Mouse (Mus musculus) megakaryocyte, embryonic 14.5 days (primary cell): ENCODE measurements around the gene Pmpca. TPM values are rescaled to one million over a fixed set of nuclear protein-coding genes. Genes with fewer than 3 reads are reported as not detected.

ENCODE experiments used
- H3K27me3 ChIP-seq: replicated peaks from 2 replicates; pipeline ENCODE3; 2012; ENCODE audit warnings: inconsistent platforms
- H3K36me3 ChIP-seq: replicated peaks from 2 replicates; pipeline ENCODE3; 2012; ENCODE audit warnings: low read length, inconsistent platforms, mixed read lengths
- H3K4me1 ChIP-seq: 2 replicates; pipeline ENCODE4 v1.6.1; 2012; ENCODE audit warnings: inconsistent platforms
- H3K4me3 ChIP-seq: replicated peaks from 2 replicates; pipeline ENCODE3; 2012; ENCODE audit warnings: moderate library complexity, mild to moderate bottlenecking, inconsistent platforms
- H3K9me3 ChIP-seq: 2 replicates; pipeline ENCODE4 v1.6.1; 2012; ENCODE audit warnings: inconsistent platforms
- FLI1 ChIP-seq: IDR thresholded peaks from 2 replicates; pipeline ENCODE4 v1.6.1; 2012; ENCODE audit warnings: low read length, inconsistent platforms, mixed read lengths
- GATA1 ChIP-seq: IDR thresholded peaks from 3 replicates; pipeline ENCODE4 v1.6.1; 2012; ENCODE audit warnings: mixed read lengths, low read length, inconsistent platforms, borderline replicate concordance
- polyA plus RNA-seq: library from polyadenylated mRNA; stranded (reverse); fragments of >175 nt; gene quantifications from 2 replicates; pipeline ENCODE4 v1.2.3, GENCODE M21; 2012; ENCODE audit warnings: low replicate concordance; ENCODE audit not compliant: insufficient read depth

Pmpca gene
- polyA plus RNA-seq, 1 experiment = 172 TPM

DNA sequence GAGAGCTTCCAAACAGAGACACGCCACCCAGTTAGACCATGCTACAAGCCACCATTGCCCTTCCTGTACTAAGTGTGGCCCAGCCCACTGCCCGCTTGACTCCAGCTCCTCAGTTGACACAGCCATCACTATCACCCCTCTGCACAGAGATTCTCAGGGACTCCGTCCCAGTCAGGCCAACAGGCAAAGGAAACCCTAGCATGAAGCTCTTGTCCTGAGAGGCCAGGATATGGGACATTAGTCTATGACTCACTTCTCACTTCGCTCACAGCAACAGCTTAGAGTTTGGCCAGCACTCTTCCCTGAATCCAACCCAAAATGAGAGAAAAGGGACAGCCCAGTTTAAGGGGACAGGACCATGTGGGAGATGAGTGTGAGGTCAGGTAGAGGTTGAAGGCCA is 34.7 kb upstream of the Pmpca start:
- no peak for TF ChIP-seq FLI1
- no peak for TF ChIP-seq GATA1
- Histone ChIP-seq H3K4me3 (no peak overlapping the region), H3K36me3 (peaks cover 70% of the 10 kb centered on the region), H3K9me3 (no peaks in the 10 kb centered on the region), H3K4me1 (peaks cover 78% of the 10 kb centered on the region), H3K27me3 (peaks cover 18% of the 10 kb centered on the region)

DNA sequence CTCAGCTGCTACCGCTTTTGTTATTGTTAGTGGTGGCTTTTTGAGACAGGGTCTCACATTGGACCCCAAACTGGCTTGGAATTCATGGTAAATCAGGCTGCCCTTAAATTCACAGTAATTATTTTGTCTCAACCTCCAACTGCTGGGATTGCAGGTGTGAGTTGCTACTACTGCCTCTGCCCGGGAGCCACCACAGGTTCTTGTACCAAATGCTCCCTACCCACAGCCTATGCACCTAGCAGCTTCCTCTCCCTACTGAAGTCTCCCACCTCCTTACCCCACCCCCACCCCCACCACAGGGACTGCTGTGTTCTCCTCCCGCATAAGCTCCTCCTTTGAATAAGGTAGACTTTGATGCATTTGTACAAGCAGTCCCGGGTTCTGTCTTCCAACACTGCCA is 32.9 kb upstream of the Pmpca start:
- no peak overlapping the region for H3K4me3 ChIP-seq
- H3K36me3 ChIP-seq = peaks cover 58% of the 10 kb centered on the region
- peaks cover 18% of the 10 kb centered on the region for H3K27me3 ChIP-seq
- TF ChIP-seq FLI1 (no peak), GATA1 (no peak)
- peaks cover 78% of the 10 kb centered on the region for H3K4me1 ChIP-seq
- H3K9me3 ChIP-seq = no peaks in the 10 kb centered on the region

GRCm38 (mm10) chr2:26356678-26357077 is 32.5 kb upstream of the Pmpca start:
- Histone ChIP-seq H3K9me3 (no peaks in the 10 kb centered on the region), H3K4me1 (peaks cover 79% of the 10 kb centered on the region), H3K4me3 (peak overlapping the region; percentile 34), H3K27me3 (peaks cover 18% of the 10 kb centered on the region), H3K36me3 (peaks cover 58% of the 10 kb centered on the region)
- TF ChIP-seq FLI1 (no peak), GATA1 (no peak)

- no peaks in the 10 kb centered on the region for H3K9me3 ChIP-seq
- no peak overlapping the region for H3K4me3 ChIP-seq
- peaks cover 75% of the 10 kb centered on the region for H3K4me1 ChIP-seq
- peaks cover 63% of the 10 kb centered on the region for H3K36me3 ChIP-seq
- TF ChIP-seq FLI1 (no peak), GATA1 (no peak)
- H3K27me3 ChIP-seq = peaks cover 18% of the 10 kb centered on the region
These were observed 31.7 kb upstream of the Pmpca start for GRCm38 (mm10) chr2:26357484-26357883.

GRCm38 (mm10) chr2:26358667-26359320 is 30.3 kb upstream of the Pmpca start:
- Histone ChIP-seq H3K9me3 (no peaks in the 10 kb centered on the region), H3K36me3 (peaks cover 71% of the 10 kb centered on the region), H3K27me3 (peaks cover 10% of the 10 kb centered on the region), H3K4me1 (peaks cover 71% of the 10 kb centered on the region), H3K4me3 (no peak overlapping the region)
- TF ChIP-seq FLI1 (no peak), GATA1 (no peak)

DNA sequence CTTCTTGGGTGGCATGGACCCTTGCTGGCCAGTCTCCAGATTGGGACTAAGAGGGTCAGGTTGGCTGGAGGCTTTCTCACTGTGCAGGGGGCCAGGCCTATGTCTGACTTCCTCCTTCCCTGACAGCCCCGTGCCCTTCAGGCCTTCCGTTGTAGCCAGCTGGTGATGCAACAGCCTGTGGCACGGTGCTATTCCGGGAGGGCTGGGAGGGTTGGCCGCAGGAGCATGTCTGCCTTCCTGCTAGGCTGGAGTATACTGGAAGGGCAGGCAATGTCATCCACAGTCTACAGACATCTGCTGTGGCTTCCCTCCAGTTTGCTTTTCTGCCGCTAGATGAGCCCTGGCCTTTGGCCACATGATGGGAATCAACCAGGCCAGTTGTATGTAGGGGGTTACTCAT is 29.2 kb upstream of the Pmpca start:
- peaks cover 71% of the 10 kb centered on the region for H3K36me3 ChIP-seq
- TF ChIP-seq FLI1 (no peak), GATA1 (no peak)
- peaks cover 74% of the 10 kb centered on the region for H3K4me1 ChIP-seq
- H3K9me3 ChIP-seq = no peaks in the 10 kb centered on the region
- peaks cover 5% of the 10 kb centered on the region for H3K27me3 ChIP-seq
- H3K4me3 ChIP-seq = peak overlapping the region; percentile 89

DNA sequence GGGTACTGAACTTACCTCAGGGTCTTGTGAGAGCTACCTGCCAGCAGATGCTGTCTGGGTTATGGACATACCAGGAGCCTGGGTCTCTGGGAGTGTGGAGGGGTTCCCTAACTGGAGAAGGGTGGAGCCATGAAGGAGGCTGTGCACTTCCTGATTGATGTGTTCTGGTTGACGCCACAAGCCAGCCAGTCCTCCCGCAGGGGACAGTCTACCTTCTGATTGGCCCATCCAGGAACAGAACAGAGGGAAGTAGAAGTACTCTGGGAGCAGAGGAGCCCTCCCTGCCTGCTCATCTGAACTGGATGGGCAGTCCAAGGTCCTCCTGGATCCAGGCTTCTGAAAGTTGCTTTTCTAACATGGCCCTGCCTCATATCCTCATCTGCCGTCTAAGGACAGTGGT is 28.4 kb upstream of the Pmpca start, which contains the start of gene Card9:
Card9 (minus strand) TSS at position 147 of the 400 bp plus-strand sequence.
- TF ChIP-seq GATA1 = no peak
- no peak for TF ChIP-seq FLI1
- Histone ChIP-seq H3K36me3 (peaks cover 72% of the 10 kb centered on the region), H3K4me1 (peaks cover 72% of the 10 kb centered on the region), H3K27me3 (peaks cover 5% of the 10 kb centered on the region), H3K9me3 (no peaks in the 10 kb centered on the region), H3K4me3 (peak within 1 kb of the TSS; percentile 89)

- H3K9me3 ChIP-seq = no peaks in the 10 kb centered on the region
- H3K27me3 ChIP-seq = peaks cover under 1% of the 10 kb centered on the region
- no peak overlapping the region for H3K4me3 ChIP-seq
- TF ChIP-seq GATA1 = no peak
- TF ChIP-seq FLI1 = no peak
- peaks cover 75% of the 10 kb centered on the region for H3K36me3 ChIP-seq
- peaks cover 56% of the 10 kb centered on the region for H3K4me1 ChIP-seq
These were observed 26.1 kb upstream of the Pmpca start for GRCm38 (mm10) chr2:26362991-26363390.

GRCm38 (mm10) chr2:26363481-26363880 is 25.7 kb upstream of the Pmpca start:
- no peaks in the 10 kb centered on the region for H3K27me3 ChIP-seq
- peaks cover 75% of the 10 kb centered on the region for H3K36me3 ChIP-seq
- peaks cover 56% of the 10 kb centered on the region for H3K4me1 ChIP-seq
- no peak overlapping the region for H3K4me3 ChIP-seq
- TF ChIP-seq FLI1 (no peak), GATA1 (no peak)
- no peaks in the 10 kb centered on the region for H3K9me3 ChIP-seq

DNA sequence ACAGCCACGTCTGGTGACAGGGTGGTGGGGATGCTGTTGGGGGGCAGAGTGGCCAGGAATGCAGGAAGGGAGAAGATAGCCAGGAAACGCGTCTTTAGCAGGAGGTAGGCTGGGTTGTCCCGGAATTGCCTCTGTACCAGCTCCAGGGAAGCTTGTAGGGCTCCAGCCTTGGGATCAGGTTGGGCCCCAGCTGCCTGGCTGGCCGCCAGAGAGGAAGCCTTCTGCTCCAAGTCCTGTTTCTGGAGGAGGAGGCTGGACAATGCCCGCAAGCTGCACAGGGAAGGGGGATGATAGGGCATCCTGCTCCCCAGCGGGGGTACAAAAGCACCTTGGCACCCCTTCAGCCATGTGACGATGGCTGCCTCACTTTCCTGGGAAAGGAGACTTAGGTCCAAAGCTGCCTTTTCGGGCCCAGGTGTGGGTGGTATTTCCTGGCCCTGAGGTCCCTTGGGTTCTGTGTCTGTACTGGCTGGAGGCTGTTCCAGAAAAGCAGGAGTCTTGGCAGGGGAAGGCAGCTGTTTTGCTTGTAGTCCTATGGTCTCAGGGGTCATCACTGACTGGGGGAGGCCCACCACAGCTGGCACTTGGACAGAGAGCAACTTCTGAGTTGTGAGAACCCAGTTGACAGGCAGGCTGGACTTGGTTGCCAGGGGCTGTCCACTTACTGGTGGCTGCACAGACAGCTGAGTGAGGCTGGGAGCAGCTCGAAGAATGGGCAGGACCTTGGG is 24.2 kb upstream of the Pmpca start:
- Histone ChIP-seq H3K27me3 (no peaks in the 10 kb centered on the region), H3K36me3 (peaks cover 79% of the 10 kb centered on the region), H3K4me1 (peaks cover 43% of the 10 kb centered on the region), H3K4me3 (no peak overlapping the region), H3K9me3 (no peaks in the 10 kb centered on the region)
- TF ChIP-seq FLI1 (no peak), GATA1 (no peak)
